Mouse (Mus musculus): Measurements from ENCODE around the gene Yap1.
"Not testable (repeated sequence)": the region's sequence is repeated elsewhere in the genome, so short reads cannot be mapped to it uniquely, and the experiment has no call there.

Gene Yap1

DNA sequence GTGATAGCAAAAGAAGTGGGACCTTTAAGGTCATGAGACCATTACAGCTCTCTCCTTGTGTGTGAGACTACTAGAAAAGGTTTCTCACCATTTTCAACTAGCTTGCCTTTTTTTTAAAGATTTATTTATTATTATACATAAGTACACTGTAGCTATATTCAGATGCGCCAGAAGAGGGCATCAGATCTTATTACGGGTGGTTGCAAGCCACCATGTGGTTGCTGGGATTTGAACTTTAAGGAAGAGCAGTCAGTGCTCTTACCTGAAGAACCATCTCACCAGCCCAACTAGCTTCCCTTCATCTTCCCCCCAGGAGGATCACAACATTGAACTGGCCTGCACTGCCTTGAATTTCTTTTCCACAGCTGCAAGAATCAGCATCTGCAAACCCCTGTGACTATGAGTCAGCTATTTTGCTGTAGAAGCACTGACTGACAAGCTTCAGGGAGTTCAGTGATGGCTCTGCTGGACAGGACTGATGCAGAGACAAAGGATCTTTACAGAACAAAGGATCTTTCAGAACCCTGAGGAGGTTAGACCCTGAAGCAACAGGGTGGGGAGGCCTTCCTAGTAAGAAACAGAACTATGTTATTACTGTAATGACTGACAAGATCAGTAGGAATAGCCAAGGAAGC lies 96.9 kb downstream of the Yap1 start:
- DNase-seq, result no peak

DNA sequence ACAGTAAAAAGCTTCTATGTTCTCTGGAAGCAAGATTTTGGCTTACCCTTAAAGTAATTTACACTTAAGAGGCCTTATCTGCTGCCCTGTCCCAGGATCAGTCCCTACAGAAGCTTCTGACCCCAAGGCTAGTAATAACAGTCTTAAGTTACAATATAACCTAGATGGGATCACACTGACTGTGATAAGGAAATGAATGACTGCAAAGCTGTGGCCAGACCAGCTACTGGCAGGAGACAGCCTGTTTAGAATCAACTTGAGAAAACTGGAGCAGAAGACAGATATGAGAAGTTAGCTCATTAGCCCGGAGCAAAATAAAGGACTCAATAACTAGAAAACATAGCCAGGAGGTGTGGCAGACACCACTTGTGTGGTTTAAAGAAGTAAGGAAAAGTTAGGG lies 97.8 kb downstream of the Yap1 start:
- DNase-seq, result no peak

- DNase-seq, result no peak
Measured at GRCm38 (mm10) chr9:7903825-7904224, 100.6 kb downstream of the Yap1 start.

DNA sequence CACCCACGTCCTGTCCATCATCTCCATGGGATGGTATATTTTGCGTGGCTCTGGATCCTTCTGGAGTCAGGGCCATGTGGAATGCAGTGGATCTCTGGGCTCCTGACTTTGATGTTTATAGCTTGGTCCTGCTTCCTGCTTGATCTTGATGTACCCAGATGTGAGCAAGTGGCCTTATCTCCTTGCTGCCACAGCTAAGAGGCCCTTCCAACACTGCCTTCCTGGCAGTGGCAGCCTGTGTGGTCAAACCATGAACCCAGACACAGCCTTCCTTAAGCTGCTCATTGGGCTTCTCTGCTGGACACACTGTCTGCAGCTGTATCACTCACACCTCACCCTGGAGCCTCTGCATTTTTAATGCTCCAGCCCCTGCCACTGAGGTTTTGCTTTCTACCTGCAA lies 101.1 kb downstream of the Yap1 start:
- no peak for DNase-seq

- no peak for DNase-seq
Measured at GRCm38 (mm10) chr9:7902311-7902710, 102.1 kb downstream of the Yap1 start.

GRCm38 (mm10) chr9:7900965-7901364 lies 103.4 kb downstream of the Yap1 start:
- DNase-seq, result no peak

DNA sequence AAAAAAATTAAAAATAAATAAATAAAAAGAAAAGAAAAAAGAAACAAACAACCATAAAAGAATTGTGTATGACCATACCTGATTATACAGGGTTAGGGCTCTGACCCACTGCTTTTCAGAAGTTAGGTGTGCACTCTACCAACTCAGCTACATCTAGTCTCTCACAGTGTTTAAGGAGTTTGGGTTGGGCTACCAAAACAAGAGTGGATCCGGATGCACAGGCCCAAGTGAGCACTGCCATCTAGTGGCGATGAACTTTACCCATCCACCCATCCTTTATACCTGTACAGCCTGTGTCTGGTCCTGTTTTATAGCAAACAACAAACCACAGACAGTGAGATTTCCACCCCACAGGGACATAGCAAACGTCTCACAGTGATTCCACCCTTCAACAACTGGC lies 106.9 kb downstream of the Yap1 start:
- DNase-seq, result peak; percentile 55

DNA sequence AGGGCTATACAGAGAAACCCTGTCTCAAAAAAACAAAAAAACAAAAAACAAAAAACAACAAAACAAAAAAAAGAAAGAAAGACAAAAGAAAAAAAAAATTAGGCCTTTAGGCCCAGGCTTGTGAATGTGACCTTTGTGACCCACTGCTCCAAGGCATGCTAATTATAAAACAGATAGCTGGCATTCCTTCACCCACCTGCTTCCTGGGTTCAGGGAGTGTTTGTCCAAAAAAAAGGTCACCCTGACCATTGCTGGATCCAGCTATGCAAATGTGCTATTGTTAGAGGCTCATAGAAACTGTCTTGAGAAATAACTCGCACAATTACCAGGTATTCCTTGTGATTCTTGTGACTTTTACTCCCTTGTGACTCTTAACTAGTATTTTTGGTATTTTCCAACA lies 112.6 kb downstream of the Yap1 start:
- DNase-seq, result not testable (repeated sequence)

DNA sequence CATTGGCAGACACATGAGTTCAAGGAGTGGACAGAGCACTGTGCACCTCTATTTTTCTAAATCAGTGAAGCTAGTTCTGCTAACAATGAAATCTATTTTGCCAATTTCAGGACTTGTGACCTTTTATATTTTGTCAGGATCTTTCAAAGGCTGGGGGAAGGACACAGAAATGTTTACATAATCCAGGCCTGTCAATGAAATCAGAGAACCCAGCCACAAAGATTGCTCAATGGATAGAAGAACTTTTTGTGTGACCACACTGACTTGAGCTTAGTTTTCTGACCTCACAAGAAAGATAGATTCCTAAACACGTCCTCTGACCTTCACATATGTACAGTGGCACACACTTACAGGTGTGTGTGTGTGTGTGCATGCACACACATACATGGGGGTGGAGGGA lies 113.2 kb downstream of the Yap1 start:
- DNase-seq, result no peak

DNA sequence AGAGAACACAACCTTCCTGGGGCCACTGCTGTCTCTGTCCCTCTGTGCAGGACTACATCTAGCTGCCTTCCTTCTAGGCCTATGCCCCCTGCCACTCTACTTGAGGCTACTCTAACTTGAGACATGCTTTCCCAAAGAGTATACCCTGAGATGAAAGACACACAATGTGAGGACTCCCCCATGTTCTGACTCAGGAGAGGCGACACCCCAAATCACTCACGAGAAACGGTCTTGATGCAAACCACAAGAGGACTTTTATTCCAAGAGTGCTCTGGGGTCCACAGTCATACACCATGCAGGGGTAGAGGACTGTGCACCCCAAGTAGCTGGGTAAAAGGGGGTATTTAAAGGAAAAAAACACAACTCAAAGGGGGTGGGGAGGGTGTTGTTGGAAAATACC lies 120.0 kb downstream of the Yap1 start:
- no peak for DNase-seq

GRCm38 (mm10) chr9:7882304-7882865 lies 122.0 kb downstream of the Yap1 start:
- DNase-seq, result no peak

Data from kidney, adult 11 months (tissue).